Mouse (Mus musculus): ENCODE data around the gene Gm21680.
"Not testable (repeated sequence)": the region's sequence is repeated elsewhere in the genome, so short reads cannot be mapped to it uniquely, and the experiment has no call there.

- TF ChIP-seq CTCF (IDR thresholded peaks at IDR 0.05); EP300 (IDR thresholded peaks at IDR 0.05; ENCODE audit: insufficient read depth, low read depth, low read length); POLR2A (IDR thresholded peaks at IDR 0.05; ENCODE audit: insufficient read depth, low read depth, low read length): not testable (repeated sequence)
Observed at GRCm38 (mm10) chr5:25942281-25942680, 30.2 kb downstream of the Gm21680 start, which contains the start of gene Gm21663.

Measured in heart, adult 2 months (tissue).